ENCODE assay signal across 11 mouse cellular contexts in the genomic region with DNA sequence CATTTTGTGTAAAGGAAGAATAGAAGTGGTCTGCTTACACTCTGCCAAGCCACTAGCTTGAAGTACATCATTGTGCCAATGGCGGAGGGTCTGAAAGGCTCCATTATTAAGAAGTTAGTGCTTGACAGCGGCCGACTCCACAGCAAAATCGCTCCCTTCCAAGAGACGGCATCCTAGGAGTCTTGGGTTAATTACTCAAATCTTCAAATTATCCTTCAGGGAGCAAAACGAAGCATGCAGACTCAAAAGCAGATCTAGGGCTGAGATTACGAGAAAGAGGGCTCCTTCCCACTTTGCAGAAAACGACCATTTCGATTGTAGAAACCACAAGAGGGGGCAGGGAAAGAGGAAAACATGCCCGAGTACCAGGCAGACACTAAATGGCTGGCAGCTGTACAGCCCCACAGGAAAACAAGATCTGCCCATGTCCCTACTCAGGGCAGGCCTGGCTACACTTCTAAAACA.
A peak's percentile ranks its signal among the peaks of the same experiment; 100 is the strongest.
DNase-seq lines count a peak whose midpoint lies in the region; ATAC-seq and TF ChIP-seq lines count a peak whose summit lies in the region.
"Had no signal": no experiment of that assay in that cellular context is flagged by ENCODE, and none has a peak within 500 bp of the region (broad histone marks: within the 10 kb centered on the region; RNA-seq: fewer than 3 reads in every experiment).

No protein-coding gene starts in this region.

- no peak overlapping the region for H3K27ac ChIP-seq in left cerebral cortex, adult 2 months
- peak overlapping the region; percentile 52; the same call in 1 of the 2 replicates for H3K27ac ChIP-seq in embryonic facial prominence, embryonic 12.5 days
- no peak overlapping the region for H3K27ac ChIP-seq in lung, postnatal 0 days (ENCODE audit: low read length)
- H3K27ac ChIP-seq: kidney, postnatal 0 days had no signal

- WGBS in embryonic facial prominence, embryonic 12.5 days, result 26% methylated on average over 10 of the region's 10 CpGs
- WGBS in lung, postnatal 0 days, result 51% methylated on average over 10 of the region's 10 CpGs

- no peak for TF ChIP-seq EP300 in lung, postnatal 0 days (IDR thresholded peaks at IDR 0.05)

- H3K4me1 ChIP-seq in embryonic facial prominence, embryonic 12.5 days, result peaks cover 11% of the 10 kb centered on the region; the same call in 1 of the 2 replicates
- no peaks in the 10 kb centered on the region for H3K4me1 ChIP-seq in lung, postnatal 0 days (ENCODE audit: insufficient read depth, low read depth, low read length)

- intact Hi-C loops in left cerebral cortex, adult 2 months (cut with DNase I), result no loop called here

- no peak overlapping the region for H3K4me2 ChIP-seq in embryonic facial prominence, embryonic 12.5 days (replicated peaks)
- no peak overlapping the region for H3K4me2 ChIP-seq in lung, postnatal 0 days (replicated peaks; ENCODE audit: low read depth, low read length)

- no peak overlapping the region for H3K9ac ChIP-seq in embryonic facial prominence, embryonic 12.5 days
- H3K9ac ChIP-seq in lung, postnatal 0 days (replicated peaks; ENCODE audit: low read depth), result no peak overlapping the region

- TF ChIP-seq CTCF in left cerebral cortex, adult 2 months (IDR thresholded peaks at IDR 0.05), result no peak
- no peak for TF ChIP-seq CTCF in lung, postnatal 0 days (IDR thresholded peaks at IDR 0.05)

- no peaks in the 10 kb centered on the region for H3K27me3 ChIP-seq in embryonic facial prominence, embryonic 12.5 days
- no peaks in the 10 kb centered on the region for H3K27me3 ChIP-seq in lung, postnatal 0 days (replicated peaks; ENCODE audit: insufficient read depth, low read length)
- H3K27me3 ChIP-seq: CH12.LX had no signal

- no peaks in the 10 kb centered on the region for H3K36me3 ChIP-seq in embryonic facial prominence, embryonic 12.5 days
- no peaks in the 10 kb centered on the region for H3K36me3 ChIP-seq in lung, postnatal 0 days (ENCODE audit: insufficient read depth, low read length)

- peak; percentile 24 for DNase-seq in left cerebral cortex, adult 11 months (ENCODE audit: low spot score)
- no peak for DNase-seq in left cerebral cortex, adult 2 months (ENCODE audit: extremely low spot score in 1 of 2, low spot score in 2 of 2)
- no peak for DNase-seq in thymus, postnatal 0 days (ENCODE audit: low spot score)
- no peak for DNase-seq in lung, postnatal 0 days (ENCODE audit: low spot score)
- DNase-seq: thymus, postnatal 36 days had no signal

- H3K9me3 ChIP-seq in embryonic facial prominence, embryonic 12.5 days, result no peaks in the 10 kb centered on the region
- no peaks in the 10 kb centered on the region for H3K9me3 ChIP-seq in lung, postnatal 0 days (ENCODE audit: low read length)

- no peak for ATAC-seq in embryonic facial prominence, embryonic 12.5 days (ENCODE audit: insufficient number of reproducible peaks, insufficient read depth, low FRiP score, low TSS enrichment)
- peak; percentile 54 to 62; a peak in 2 of 4 replicates for ATAC-seq in hematopoietic stem cell, adult 5-6 weeks (replicated peaks in 1 of 2; ENCODE audit: insufficient read depth in 1 of 2, low FRiP score in 2 of 2, low TSS enrichment in 1 of 2, low read depth in 1 of 2, poor library complexity in 2 of 2, severe bottlenecking in 2 of 2)
- ATAC-seq in megakaryocyte progenitor cell, adult 5-6 weeks (replicated peaks; ENCODE audit: poor library complexity), result peak; percentile 21; the same call in 1 of the 2 replicates
- ATAC-seq in lung, postnatal 0 days, result no peak
- no peak; the same call in 1 of the 2 replicates for ATAC-seq in frontal cortex, adult (ENCODE audit: low TSS enrichment)

- H3K4me3 ChIP-seq in left cerebral cortex, adult 2 months, result no peak overlapping the region
- no peak overlapping the region for H3K4me3 ChIP-seq in embryonic facial prominence, embryonic 12.5 days
- no peak overlapping the region for H3K4me3 ChIP-seq in lung, postnatal 0 days (ENCODE audit: low read depth, low read length)

Comparison
In these comparisons a context has a peak if more than half of its experiments do, and no peak if none do; other contexts are left out.
1. ATAC-seq: peak in hematopoietic stem cell, adult 5-6 weeks (2 of 2) and megakaryocyte progenitor cell, adult 5-6 weeks (single experiment); none in embryonic facial prominence, embryonic 12.5 days (single experiment), lung, postnatal 0 days (single experiment) and frontal cortex, adult (single experiment).